Mouse (Mus musculus) spleen, postnatal 4 days (tissue): ENCODE measurements around the gene Synm.

Experiments
- DNase-seq, 2 experiments: peaks; one replicate each; pipeline ENCODE4 v3.0.0; 2022; ENCODE audit warnings: low spot score in 2 of 2

The Synm gene

GRCm38 (mm10) chr7:67759629-67759995 lies at the start of gene Synm:
Gene Synm (minus strand): TSS chr7:67759742.
- DNase-seq: peak; percentile 72 to 90

- no peak for DNase-seq
These were observed 44.3 kb upstream of the Synm start for GRCm38 (mm10) chr7:67803857-67804215.

GRCm38 (mm10) chr7:67803015-67803856 lies 43.7 kb upstream of the Synm start:
- peak; percentile 76 to 95 for DNase-seq

GRCm38 (mm10) chr7:67801022-67801421 lies 41.5 kb upstream of the Synm start:
- DNase-seq: no peak

DNA sequence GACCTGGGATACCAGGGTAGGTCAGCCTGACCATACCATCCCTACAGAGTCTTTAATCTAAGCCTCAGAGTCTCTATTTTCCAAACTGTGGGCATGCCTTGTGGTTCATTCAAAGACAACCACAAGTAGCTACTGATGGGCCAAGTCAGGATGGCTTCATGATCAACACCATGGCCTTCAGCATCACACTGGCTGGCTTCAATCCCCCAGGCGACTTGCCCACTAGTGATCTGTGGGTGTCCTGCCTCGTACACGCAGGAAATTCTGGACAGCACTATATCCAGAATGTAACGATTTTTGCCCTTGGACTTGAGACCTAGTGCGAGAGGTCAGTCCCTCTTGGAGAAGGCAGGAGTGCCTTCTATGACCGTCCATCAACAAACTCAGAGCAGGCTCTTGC lies 41.0 kb upstream of the Synm start:
- no peak for DNase-seq

- no peak for DNase-seq
These were observed 38.9 kb upstream of the Synm start for GRCm38 (mm10) chr7:67798476-67798875.

GRCm38 (mm10) chr7:67797065-67797464 lies 37.5 kb upstream of the Synm start:
- DNase-seq: no peak

DNA sequence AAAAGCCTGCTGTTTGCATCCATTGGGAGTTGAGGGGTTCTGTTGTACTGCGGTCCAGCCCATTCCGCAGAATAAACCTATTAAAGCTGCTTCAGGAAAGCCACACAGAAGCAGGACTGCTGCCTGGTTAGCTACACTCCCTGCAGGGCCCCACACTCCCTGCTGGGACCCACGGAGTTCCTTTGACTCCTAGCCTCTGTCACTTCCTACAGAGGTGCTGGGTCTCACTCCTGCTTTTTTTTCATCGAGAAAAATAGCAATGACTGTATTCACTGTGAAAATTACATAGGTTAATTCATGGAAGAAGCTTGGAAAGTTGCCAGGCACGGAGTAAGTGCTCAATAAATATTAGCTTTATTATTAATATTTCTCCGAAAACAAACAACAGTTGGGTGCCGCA lies 33.9 kb upstream of the Synm start:
- no peak for DNase-seq

- DNase-seq: no peak
These were observed 31.7 kb upstream of the Synm start for GRCm38 (mm10) chr7:67791256-67791655.

DNA sequence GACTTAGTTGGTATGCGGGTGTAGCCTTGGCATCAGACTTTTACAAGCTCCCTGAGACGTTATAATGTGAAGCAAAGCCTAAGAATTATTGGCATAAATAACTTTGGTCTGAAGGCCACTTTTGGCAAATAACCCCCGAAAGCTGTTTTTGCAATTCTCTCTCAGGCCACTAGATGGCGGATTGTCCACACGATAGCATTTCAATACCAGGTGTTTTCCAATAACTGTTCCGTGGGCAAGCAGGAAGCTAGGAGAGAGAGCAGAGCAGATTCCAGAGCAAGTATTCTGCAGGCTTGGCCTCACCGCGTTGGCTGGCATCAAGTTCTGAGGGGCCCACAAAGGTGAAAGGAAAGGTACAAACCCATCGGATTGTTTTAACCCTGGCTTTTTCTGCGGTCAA lies 29.2 kb upstream of the Synm start:
- peak; percentile 40 to 73 for DNase-seq

GRCm38 (mm10) chr7:67787861-67788260 lies 28.3 kb upstream of the Synm start:
- no peak for DNase-seq

DNA sequence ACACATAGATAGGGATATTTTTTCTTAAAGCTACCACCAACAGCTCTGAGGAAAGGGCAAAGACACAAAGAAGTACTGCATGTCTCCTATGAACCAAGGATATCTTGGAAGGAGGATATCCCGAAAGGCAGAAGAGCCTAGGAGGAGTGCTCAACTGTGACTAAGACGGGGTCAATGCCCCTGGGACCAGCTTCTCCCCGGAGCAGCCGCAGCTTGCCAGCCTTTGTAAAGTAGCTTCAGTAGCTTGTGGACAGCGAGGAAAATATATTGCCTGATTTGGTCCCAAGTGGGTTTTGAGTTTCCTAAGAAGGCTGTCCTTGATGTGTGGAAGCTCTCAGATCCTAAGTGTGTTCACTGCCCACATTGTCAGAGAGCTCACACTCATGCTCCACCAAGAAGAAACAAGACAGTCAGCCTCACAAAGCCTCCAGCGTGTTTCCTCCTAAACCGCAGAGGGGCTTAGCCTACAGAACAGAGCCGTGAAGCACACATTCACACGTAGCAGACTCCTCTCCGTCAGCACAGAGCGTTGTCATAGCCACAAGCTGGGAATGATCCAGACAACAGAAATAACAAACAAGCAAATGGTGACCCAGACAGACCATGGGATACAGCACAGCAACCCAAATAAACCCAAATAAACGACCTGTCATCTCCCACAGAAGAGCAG lies 17.2 kb upstream of the Synm start:
- DNase-seq: no peak

DNA sequence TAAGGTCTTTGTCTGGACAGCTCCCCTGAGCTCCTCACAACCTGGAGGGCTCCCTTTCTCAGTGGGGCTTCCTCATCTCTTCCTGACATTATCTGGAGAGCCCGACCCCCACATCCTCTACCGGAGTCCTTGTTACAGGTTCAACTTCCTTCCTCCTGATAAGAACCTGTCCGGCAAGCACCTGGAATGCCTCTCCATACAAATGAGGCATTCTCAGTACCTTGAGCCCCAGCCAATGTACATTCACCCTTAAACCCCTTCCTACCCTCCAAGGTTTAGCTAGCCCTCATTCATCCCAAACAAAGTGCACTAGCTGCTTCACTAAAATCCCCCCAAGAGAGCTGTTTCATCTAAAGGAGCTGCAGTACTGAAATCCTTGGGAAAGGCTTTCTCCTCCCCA lies 16.1 kb upstream of the Synm start:
- DNase-seq: no peak

- no peak for DNase-seq
These were observed 12.7 kb upstream of the Synm start for GRCm38 (mm10) chr7:67772231-67772630.

DNA sequence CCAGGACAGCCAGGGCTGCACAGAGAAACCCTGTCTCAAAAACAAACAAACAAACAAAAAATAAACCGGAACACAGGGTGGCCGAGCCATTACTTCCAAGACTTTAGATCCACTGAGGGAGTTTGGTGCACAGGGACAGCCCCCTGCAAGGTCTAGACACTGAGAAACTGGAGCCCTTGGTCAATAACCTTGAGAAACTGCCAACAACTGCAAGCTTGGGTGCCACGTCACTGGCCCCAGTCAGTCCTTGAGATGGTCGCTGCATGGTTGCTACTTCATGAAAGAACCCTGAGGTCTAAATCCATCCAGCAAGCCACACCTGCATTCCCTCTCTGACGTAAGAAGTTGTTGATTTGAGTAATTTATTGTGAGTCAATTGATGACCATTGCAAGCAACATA lies 9.9 kb upstream of the Synm start:
- DNase-seq: no peak

- DNase-seq: no peak
These were observed 8.6 kb upstream of the Synm start for GRCm38 (mm10) chr7:67768125-67768524.

- DNase-seq: no peak
These were observed 4.1 kb upstream of the Synm start for GRCm38 (mm10) chr7:67763625-67764024.

DNA sequence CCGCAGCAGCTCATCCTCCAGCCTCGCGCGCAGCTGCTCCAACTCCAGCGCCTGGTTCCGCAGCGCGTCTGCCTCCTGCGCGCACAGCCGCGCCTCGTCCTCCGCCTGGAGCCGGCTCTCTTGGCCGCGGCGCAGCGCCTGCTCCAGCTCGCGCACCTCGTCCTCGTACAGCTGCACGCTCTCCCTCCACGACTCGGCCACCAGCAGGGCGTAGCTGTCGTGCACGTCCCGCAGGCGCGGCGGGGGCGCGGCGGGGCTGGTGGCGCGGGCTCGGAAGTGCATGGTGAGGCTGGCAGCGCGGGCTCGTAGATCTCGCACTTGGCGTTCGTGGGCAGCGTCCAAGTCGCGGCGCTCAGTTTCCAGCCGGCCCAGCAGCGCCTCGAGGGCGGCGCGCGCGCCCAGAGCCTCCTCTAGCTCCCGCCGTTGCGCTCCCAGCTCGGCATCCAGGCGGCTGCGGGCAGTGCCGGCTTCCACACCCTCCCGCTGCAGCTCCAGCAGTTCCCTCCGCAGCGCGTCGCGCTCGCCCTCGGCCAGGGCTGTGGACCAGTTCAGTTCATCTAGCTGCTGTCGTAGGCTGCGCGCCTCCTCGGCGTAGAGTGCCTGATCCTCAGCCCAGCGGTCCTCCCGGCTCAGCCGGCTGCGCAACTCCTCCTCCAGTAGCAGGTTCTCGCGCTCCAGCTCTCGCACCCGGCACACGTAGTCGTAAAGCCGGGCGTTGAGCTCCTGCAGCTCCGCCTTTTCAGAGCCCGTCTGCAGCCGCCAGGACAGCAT lies 499 bp downstream of the Synm start:
- DNase-seq: peak; percentile 21 to 65

GRCm38 (mm10) chr7:67758506-67758857 lies 1.1 kb downstream of the Synm start:
- no peak for DNase-seq

DNA sequence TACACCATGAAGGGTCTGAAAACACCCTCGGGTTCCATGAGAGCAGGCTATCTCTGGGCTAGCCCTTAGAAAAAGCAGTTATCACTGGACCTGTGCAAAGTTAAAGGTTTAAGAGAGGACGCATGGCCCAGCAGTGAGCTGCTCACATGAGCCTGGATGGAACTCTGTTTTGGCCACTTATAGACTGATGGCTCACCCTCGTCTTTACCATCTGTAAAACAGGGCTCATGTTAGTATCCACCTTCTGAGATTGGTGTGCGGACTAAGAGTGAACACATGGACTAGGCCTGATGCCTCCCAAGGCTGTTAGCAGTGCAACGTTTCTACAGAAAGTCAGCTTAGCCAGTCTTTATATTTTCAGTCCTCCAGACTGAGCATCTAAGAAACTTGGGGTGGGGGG lies 2.9 kb downstream of the Synm start:
- DNase-seq: no peak

DNA sequence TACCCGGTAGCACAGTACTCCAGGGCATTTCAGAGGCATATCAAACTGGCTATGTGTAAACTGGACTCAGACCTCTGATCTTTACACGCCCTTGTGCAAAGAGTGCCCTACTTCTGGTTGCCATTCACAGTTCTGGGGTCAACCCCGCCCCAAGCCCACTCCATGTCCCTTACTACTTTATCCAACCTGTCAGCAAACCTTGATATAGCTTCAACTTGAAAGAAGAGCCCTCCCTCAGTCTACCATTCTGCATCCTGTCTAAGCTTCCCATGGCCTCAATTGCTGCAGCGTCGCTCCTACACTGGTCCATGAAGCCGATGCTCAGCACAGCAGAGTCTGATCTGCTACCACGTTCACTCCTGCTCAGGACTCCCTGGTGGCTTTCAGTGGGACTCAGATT lies 4.2 kb downstream of the Synm start:
- DNase-seq: no peak

DNA sequence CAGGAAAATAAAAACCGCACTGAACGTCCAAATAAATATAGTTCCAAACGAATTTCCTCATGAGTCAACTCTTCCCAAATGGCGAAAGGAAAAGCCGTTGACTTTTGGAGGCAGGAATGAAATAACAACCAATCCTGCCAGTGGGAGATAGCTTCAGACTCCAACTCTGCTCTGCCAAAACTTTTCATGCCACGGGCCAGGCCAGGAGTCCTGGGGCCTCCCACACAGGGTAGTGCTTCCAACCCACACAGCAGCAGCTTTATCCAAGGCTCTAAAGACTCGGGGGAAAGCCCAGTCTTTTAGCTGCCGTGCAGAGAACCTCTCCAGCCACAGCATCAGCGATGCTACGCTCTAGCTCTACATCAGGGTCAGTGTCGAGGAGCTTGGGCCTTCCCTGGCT lies 4.9 kb downstream of the Synm start:
- no peak for DNase-seq
